Mouse (Mus musculus) C2C12 (cell line): ENCODE measurements around the gene Dync1li2.

Experiments used
- CTCF ChIP-seq: IDR thresholded peaks from one replicate; pipeline ENCODE4 v1.5.1; 2011; ENCODE audit not compliant: control insufficient read depth, insufficient read depth, insufficient read length
- FOSL1 ChIP-seq: IDR thresholded peaks from one replicate; pipeline ENCODE4 v1.8.0; 2011; ENCODE audit warnings: mild to moderate bottlenecking, low read length; ENCODE audit not compliant: poor library complexity, insufficient read depth, severe bottlenecking
- MAX ChIP-seq: IDR thresholded peaks from one replicate; pipeline ENCODE4 v1.6.1; 2011; ENCODE audit warnings: mild to moderate bottlenecking, control low read depth
- MYOD1 ChIP-seq: IDR thresholded peaks from one replicate; pipeline ENCODE4 v1.6.1; 2011; ENCODE audit warnings: low read depth; ENCODE audit not compliant: control insufficient read depth, insufficient read length
- MYOG ChIP-seq: IDR thresholded peaks from one replicate; pipeline ENCODE4 v1.6.1; 2011; ENCODE audit not compliant: control insufficient read depth, insufficient read length; ENCODE audit errors: extremely low read depth
- USF1 ChIP-seq: IDR thresholded peaks from one replicate; pipeline ENCODE4 v1.6.1; 2011; ENCODE audit warnings: low read depth, mild to moderate bottlenecking, control low read depth, moderate library complexity

DNA sequence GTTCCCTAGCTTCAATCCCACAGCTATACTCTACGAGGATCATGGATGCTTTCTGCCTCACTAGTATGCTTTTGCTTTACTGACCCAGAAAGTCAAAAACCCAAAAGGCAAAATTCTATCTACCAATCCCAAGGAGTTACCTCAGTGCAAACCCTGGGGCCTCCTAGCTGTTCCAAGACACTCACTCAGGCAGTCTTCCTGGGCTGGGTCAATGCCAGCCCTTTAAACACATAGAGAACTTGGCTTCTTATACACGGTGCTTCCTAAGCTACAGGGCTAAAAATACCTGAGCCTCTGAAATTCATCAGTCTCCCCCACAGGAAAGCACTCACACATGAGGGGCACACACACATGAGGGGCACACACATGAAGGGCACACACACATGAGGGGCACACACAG lies 59.6 kb downstream of the Dync1li2 start:
- no peak for TF ChIP-seq MYOG
- no peak for TF ChIP-seq CTCF
- no peak for TF ChIP-seq MAX
- TF ChIP-seq FOSL1: no peak
- no peak for TF ChIP-seq MYOD1
- TF ChIP-seq USF1: no peak
